Mouse (Mus musculus) intestine, postnatal 0 days (tissue): Measurements from ENCODE around the gene Gm12184. TPM values are rescaled to one million over a fixed set of nuclear protein-coding genes. Genes with fewer than 3 reads are reported as not detected.

Source experiments
- ATAC-seq: fragments of 200-750 bp; cut with Nextera tagmentation; 2 replicates; pipeline ENCODE4 v1.8.0; 2017; ENCODE audit warnings: mild to moderate bottlenecking, moderate TSS enrichment, moderate library complexity
- H3K27ac ChIP-seq: fragments of 300-500 bp; sonication (generic); 2 replicates; pipeline ENCODE4 v1.5.1; 2014; ENCODE audit warnings: mild to moderate bottlenecking, low read depth, low read length, moderate library complexity
- H3K27me3 ChIP-seq: fragments of 300-500 bp; sonication (generic); replicated peaks from 2 replicates; pipeline ENCODE4 v1.6.1; 2014; ENCODE audit warnings: low read length, mixed read lengths; ENCODE audit not compliant: control insufficient read depth, insufficient read depth
- H3K36me3 ChIP-seq: fragments of 300-500 bp; sonication (generic); 2 replicates; pipeline ENCODE4 v1.6.1; 2014; ENCODE audit warnings: mild to moderate bottlenecking, moderate library complexity; ENCODE audit not compliant: control insufficient read depth, insufficient read depth
- H3K4me1 ChIP-seq: fragments of 300-500 bp; sonication (generic); replicated peaks from 2 replicates; pipeline ENCODE4 v1.6.1; 2014; ENCODE audit warnings: antibody characterized with exemption, low read length, mixed read lengths; ENCODE audit not compliant: control insufficient read depth, insufficient read depth
- H3K4me2 ChIP-seq: fragments of 300-500 bp; sonication (generic); replicated peaks from 2 replicates; pipeline ENCODE4 v1.6.1; 2014; ENCODE audit warnings: low read depth, mild to moderate bottlenecking, moderate library complexity
- H3K4me3 ChIP-seq: fragments of 300-500 bp; sonication (generic); 2 replicates; pipeline ENCODE4 v1.5.1; 2014; ENCODE audit warnings: low read depth, low read length
- H3K9ac ChIP-seq: fragments of 300-500 bp; sonication (generic); 2 replicates; pipeline ENCODE4 v1.6.1; 2014; ENCODE audit warnings: mild to moderate bottlenecking, low read depth, low read length
- H3K9me3 ChIP-seq: fragments of 300-500 bp; sonication (generic); 2 replicates; pipeline ENCODE4 v1.6.1; 2016; ENCODE audit warnings: mixed run types; ENCODE audit not compliant: control insufficient read depth
- CTCF ChIP-seq: sonication (generic); IDR thresholded peaks from 2 replicates; pipeline ENCODE4 v1.5.1; 2016; ENCODE audit warnings: low read depth, mild to moderate bottlenecking, control low read depth, antibody characterized with exemption, moderate library complexity
- WGBS: fragments of 180-500 bp; shearing (Covaris S2); extraction: QIAGEN DNeasy Blood & Tissue Kit; methylation state at CpG from one replicate; pipeline ENCODE4 v1.1.7; 2014; 5-methylcytosine and 5-hydroxymethylcytosine counted together
- polyA plus RNA-seq: library from polyadenylated mRNA; unstranded; fragments of >200 nt; fragmentation: Nextera tagmentation; extraction: Ambion mirVana; gene quantifications from 2 replicates; pipeline ENCODE4 v1.2.1, GENCODE M21; 2015

The Gm12184 gene
- polyA plus RNA-seq, 1 experiment from 2014 or later: 5.0 TPM

DNA sequence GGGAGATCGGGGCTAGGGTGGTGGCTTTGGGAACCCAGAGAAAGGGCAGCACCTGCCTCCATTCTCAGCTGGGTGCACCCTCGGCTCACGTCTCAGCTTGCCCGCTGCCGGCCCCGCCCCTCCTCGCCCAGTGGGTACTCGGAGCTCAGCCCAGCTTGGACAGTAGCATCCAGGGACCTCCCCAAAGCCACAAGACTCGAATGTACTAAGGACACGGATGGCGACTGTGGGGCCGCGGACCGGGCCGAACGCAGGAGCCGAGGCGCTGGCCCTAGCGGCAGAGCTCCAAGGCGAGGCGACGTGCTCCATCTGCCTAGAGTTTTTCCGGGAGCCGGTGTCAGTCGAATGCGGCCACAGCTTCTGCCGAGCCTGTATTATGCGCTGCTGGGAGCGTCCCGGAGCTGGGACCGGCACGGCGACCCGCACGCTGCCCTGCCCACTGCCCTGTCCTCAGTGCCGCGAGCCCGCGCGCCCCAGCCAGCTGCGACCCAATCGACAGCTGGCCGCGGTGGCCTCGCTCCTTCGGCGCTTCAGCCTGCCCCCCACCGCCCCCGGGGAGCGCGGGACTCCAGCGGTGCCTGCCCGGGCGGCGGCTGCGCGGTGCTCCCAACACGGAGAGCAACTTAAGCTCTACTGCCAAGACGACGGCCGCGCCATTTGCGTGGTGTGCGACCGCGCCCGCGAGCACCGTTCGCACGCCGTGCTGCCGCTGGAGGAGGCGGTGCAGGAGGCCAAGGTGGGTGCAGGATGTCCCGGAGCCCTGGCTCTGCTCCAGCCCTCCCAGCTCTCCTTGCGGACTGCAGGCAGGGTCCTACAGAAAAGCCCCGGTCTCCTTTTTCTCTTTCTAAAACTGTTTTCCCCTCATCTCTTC, 11.1 kb upstream of the Gm12184 start:
- under 1% methylated on average over 76 of the region's 77 CpGs for WGBS
- TF ChIP-seq CTCF: no peak
- Histone ChIP-seq H3K4me3 (peak overlapping the region; percentile 79), H3K4me1 (peaks cover 4% of the 10 kb centered on the region; the same call in 1 of the 2 replicates), H3K9ac (peak overlapping the region; percentile 75), H3K4me2 (peak overlapping the region; percentile 98), H3K27ac (peak overlapping the region; percentile 68; the same call in 1 of the 2 replicates), H3K36me3 (no peaks in the 10 kb centered on the region), H3K9me3 (no peaks in the 10 kb centered on the region), H3K27me3 (no peaks in the 10 kb centered on the region)
- ATAC-seq: peak; percentile 34

DNA sequence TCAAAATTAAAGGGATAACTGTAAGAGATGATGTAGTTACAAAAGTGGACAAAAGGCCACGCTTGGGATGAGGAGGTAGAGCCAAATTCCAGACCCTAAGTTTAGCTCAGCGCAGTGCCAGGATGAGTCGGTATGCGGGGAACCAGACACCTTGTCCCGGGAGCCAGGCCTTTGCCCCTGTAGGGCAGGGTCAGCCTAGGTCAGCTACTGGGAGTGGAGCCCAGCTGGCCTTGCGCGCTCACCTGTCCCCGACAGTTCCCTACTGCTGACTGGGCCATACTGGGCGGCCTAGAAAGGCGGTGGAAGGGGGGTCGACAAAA, 10.5 kb upstream of the Gm12184 start:
- Histone ChIP-seq H3K4me1 (peaks cover 4% of the 10 kb centered on the region; the same call in 1 of the 2 replicates), H3K27ac (no peak overlapping the region), H3K9me3 (no peaks in the 10 kb centered on the region), H3K27me3 (no peaks in the 10 kb centered on the region), H3K36me3 (no peaks in the 10 kb centered on the region), H3K9ac (peak overlapping the region; percentile 75), H3K4me3 (peak overlapping the region; percentile 79), H3K4me2 (peak overlapping the region; percentile 98)
- no peak; the same call in 1 of the 2 replicates for ATAC-seq
- TF ChIP-seq CTCF: no peak
- 21% methylated on average over 11 of the region's 11 CpGs for WGBS

- no peaks in the 10 kb centered on the region for H3K36me3 ChIP-seq
- peaks cover 4% of the 10 kb centered on the region; the same call in 1 of the 2 replicates for H3K4me1 ChIP-seq
- no peaks in the 10 kb centered on the region for H3K27me3 ChIP-seq
- no peak overlapping the region for H3K27ac ChIP-seq
- H3K9me3 ChIP-seq: no peaks in the 10 kb centered on the region
- H3K9ac ChIP-seq: no peak overlapping the region
- no peak for ATAC-seq
- no peak overlapping the region for H3K4me3 ChIP-seq
- WGBS: 81% methylated on average over 6 of the region's 6 CpGs
- no peak for TF ChIP-seq CTCF
- no peak overlapping the region for H3K4me2 ChIP-seq
Measured at GRCm38 (mm10) chr11:48835923-48836322, 9.5 kb upstream of the Gm12184 start.

- Histone ChIP-seq H3K4me2 (peak overlapping the region; percentile 71), H3K27ac (peak overlapping the region; percentile 57; the same call in 1 of the 2 replicates), H3K4me3 (peak overlapping the region; percentile 69), H3K9ac (peak overlapping the region; percentile 40; the same call in 1 of the 2 replicates), H3K27me3 (no peaks in the 10 kb centered on the region), H3K4me1 (peaks cover 4% of the 10 kb centered on the region; the same call in 1 of the 2 replicates), H3K36me3 (no peaks in the 10 kb centered on the region), H3K9me3 (no peaks in the 10 kb centered on the region)
- under 1% methylated on average over 30 of the region's 30 CpGs for WGBS
- ATAC-seq: peak; percentile 78
- peak; percentile 25 for TF ChIP-seq CTCF
Measured at GRCm38 (mm10) chr11:48833731-48834639, 7.5 kb upstream of the Gm12184 start.

DNA sequence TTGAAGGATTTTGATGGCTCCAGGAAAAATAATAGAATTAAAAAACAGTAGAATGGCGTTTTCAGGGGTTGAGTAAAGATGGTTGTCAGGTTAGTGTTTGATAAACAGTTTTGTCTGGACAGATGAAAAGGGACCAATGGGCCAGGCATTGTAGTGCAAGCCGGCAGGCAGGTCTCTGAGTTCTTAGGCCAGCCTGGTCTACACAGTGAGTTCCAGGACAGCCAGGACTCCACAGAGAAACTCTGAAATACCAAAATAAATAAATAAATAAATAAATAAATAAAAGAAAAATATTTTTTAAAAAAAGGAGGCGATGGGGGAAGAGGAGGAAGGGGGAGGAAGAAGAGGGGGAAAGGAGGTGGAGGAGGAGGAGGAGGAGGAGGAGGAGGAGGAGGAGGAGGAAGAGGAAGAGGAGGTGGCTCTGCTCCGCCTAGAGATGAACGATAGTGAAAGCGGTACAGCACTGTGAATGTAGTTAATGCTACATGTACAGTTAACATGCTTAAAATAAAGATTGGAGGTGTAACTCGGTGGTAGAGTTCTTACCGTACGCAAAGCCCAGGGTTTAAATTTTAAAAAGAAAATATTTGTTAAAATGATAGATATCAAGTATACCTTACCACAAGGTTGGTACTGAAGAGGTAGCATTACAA, 6.7 kb upstream of the Gm12184 start:
- no peak overlapping the region for H3K27ac ChIP-seq
- no peaks in the 10 kb centered on the region for H3K9me3 ChIP-seq
- WGBS: 35% methylated on average over 9 of the region's 9 CpGs
- H3K4me3 ChIP-seq: peak overlapping the region; percentile 69
- H3K9ac ChIP-seq: no peak overlapping the region; the same call in 1 of the 2 replicates
- ATAC-seq: no peak
- no peaks in the 10 kb centered on the region for H3K36me3 ChIP-seq
- no peak for TF ChIP-seq CTCF
- no peaks in the 10 kb centered on the region for H3K27me3 ChIP-seq
- H3K4me1 ChIP-seq: no peaks in the 10 kb centered on the region; the same call in 1 of the 2 replicates
- peak overlapping the region; percentile 71 for H3K4me2 ChIP-seq
